Mouse (Mus musculus) left cerebral cortex, adult 18-20 months (tissue): ENCODE results near the gene Plpp3. TPM values are rescaled to one million over a fixed set of nuclear protein-coding genes. Genes with fewer than 3 reads are reported as not detected.

Experiments
- DNase-seq, 2 experiments: peaks; one replicate each; pipeline ENCODE4 v3.0.0; 2021 to 2022; ENCODE audit warnings: low spot score in 2 of 2, mixed read lengths in 1 of 2
- total RNA-seq, 2 experiments: library from RNA; stranded (reverse); gene quantifications; 2 replicates each; pipeline ENCODE4 v1.2.3; 2021

Gene Plpp3
- total RNA-seq, 2 experiments from 2014 or later = 164 to 176 TPM

DNA sequence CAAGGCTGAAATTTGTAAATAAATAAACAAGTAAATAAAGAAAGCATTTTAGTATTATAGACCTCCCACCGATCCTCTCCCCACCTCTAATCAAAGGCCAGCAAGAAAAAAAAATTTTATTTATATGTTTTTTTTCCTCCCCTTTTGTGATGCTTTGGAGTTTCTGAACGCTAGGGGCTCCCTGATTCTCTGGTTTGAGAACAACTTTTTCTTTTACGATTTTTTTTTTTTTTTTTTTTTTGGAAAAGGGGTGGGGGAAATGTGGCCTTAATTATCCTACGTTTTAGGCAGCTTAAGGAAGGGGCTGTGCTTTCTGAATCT lies 232 bp upstream of the Plpp3 start:
- DNase-seq = no peak

DNA sequence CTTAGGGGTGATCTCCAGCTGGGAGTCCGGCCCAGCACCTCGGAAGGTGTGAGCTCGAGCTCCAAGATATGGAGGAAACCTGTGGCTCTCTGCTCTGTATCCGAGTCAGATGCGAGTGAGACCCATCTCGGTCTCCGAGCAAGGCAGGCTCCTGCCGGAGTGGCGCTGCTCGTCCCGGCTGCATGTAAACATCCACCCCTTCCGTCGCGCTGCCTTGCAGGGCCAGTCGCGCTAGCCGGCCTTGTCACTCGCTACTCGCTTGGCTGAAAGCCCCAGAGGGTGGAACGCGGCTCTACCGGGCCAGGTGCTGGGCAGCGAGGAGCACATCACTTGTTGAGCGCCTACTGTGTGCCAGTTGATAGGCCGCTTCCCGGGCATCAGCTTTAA lies 1.0 kb downstream of the Plpp3 start:
- peak; percentile 52 to 64 for DNase-seq

DNA sequence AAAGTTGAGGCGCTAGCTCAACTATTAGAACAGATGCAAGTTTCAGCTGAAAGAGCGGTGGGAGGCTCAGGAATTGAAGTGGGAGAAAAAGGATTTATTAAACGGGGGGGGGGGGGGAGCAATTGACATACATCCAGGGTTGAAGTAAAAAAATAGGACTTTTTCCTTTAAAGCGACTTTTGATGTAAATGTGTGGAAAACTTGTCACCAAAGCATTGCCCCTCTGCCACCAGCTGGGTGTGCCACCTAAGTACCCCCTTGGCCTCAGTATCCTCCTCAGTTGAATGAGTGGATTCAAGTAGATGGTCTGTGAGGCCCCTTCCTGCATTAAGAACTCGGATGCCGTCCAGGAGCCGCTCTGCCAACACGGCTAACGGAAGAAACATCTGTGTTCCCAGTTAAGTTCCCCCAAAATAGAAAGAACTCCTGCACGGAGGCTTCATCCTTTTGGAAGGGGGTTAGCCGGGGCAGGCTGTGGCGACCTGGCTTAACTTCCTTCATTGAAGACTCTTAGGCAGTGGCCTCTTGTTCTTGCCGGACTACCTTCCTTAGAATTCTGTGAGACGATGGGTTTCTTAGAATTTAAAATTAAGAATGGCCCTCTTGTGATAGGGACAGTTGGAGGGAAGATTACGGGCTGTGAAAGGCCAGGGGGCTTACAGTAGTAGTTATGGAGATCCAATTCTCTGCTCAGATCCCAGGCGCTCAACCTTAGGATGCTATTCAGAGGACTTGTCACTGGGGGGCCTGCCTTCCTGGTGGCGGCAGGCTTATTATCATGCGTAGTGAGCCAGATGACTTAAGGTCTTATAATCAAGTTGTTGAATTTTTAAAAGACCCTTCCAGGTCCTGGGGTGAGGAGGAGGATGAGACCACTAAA lies 1.7 kb downstream of the Plpp3 start:
- no peak for DNase-seq

DNA sequence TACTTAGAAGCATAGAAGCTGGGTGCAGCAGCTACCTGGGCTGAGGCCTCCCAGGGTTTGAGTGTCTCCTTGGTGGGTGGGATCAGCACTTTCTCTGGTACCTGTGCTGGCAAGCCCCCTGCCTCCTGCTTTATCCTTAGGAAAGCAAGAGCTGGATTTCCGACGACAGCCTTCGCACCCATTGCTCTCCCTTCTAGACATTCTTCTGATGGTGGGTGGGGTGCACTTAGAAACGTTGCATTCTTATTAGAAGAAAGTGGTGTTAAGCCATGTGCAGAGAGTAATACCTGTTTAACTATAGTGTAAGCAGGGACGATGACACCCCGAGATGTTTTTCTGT lies 2.4 kb downstream of the Plpp3 start:
- no peak for DNase-seq

DNA sequence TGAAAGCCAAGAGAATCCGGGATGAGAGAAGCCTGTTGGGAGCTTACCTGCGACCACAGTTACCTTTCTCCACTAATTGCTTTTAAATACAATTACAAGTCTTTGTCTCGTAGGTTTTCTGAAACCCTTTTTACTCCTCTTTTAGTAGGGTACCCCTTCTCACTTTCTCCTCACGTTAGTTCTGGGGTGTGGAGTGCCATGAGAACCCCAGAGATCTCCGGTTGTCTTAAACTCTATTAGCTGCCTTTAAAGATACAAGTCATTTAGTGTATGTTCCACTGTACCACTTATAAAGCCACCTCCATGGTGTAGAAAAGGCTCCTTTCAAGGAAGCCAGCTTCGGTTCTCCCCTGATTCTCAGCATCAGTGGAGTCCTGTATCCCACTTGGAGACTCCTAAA lies 3.3 kb downstream of the Plpp3 start:
- no peak for DNase-seq

DNA sequence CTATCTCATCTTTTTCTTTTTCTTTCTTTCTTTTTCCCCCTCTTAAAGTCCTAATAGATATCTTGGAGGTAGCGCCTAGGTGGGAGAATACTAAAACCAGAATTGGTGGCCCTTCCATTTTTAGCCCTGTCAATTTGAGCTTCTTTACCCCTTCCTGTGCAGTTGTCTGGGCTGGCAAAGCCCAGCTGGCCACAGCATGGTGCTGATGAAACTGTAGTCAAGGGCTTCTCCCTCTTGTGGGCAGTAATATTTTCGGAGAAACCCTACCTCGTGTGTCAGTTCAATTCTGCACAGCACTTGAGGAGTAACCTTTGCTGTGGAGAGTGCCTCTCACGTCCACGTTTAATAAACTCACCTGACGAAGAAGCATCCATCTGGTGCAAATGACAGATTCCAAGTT lies 4.9 kb downstream of the Plpp3 start:
- no peak for DNase-seq

DNA sequence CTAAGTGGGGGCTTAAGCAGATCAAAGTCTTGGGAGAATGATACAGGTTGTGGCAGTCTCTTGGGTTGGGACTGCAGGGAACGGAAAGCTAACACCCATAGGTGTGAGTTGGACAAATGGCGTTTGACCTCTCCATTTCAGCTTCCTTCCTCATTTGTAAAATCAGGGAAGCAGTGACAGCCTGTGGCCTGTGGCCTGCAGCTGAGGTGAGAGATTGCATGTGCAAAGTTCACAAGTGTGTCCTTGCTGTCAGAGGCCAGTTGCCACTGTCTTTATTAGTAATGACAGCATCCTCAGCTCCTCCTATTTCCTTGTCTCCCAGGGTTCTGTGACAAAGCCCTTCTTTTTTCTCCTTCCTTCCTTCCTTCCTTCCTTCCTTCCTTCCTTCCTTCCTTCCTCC lies 5.5 kb downstream of the Plpp3 start:
- DNase-seq = no peak

DNA sequence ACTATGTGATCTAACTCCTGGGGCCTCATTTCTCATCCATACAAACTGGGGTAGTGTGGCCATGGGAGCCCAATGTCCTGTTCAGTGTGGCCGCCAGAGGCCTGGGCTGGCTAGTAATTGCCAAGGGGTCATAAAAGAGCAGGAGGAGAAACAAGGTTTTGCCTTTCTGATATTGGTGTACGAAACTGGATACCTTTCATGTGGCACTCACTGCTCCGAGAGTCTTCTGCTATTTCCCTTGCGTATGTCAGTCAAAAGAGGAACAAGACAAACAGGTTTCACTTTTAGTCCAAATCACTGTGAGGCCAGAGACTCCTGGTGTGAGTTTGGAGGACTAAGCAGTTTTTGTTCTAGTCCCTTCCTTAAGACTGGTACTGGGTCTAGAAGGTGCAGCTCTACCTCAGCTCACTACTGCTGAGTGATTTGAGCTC lies 6.8 kb downstream of the Plpp3 start:
- no peak for DNase-seq

DNA sequence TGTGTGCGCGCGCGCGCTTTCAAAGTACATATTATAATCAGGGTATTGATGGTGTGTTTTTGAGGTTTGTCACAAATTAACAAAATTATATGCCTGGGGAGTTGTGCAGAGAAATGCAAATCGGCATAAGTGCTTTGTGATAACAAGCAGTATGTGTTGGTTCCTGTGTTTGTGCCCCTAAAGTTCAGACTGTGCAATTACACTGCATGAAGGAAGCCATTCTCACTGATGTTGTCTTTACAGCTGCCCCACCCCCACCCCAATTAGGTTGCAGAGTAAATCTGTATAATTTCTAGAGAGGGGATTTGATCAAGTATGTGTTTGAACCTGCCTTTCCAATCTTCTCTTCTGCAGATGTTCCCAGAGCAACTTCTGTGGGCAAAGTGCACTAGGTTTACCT lies 7.8 kb downstream of the Plpp3 start:
- DNase-seq = no peak

DNA sequence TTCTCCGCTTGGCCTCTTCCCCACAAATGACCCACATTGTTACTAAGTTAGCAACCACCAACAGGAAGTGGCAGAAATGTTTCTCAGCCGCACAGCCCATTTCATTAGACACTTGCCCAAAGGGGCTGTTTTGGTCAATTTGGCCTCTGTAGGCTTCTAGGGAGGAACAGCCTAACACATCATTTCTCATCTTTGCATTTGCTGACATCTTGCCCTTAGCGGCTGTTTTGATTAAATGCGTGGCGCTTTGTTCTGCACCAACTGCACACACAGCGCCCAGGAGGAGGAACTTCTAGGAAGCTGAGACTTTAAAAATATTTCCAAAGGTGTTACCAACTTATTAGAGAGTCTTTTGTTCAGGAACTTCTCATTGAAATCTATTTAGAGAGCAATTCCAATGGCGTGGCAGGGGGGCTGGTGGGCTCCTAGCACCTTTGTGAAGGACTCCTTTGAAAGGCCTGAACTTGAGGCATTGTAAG lies 12.0 kb downstream of the Plpp3 start:
- no peak for DNase-seq

DNA sequence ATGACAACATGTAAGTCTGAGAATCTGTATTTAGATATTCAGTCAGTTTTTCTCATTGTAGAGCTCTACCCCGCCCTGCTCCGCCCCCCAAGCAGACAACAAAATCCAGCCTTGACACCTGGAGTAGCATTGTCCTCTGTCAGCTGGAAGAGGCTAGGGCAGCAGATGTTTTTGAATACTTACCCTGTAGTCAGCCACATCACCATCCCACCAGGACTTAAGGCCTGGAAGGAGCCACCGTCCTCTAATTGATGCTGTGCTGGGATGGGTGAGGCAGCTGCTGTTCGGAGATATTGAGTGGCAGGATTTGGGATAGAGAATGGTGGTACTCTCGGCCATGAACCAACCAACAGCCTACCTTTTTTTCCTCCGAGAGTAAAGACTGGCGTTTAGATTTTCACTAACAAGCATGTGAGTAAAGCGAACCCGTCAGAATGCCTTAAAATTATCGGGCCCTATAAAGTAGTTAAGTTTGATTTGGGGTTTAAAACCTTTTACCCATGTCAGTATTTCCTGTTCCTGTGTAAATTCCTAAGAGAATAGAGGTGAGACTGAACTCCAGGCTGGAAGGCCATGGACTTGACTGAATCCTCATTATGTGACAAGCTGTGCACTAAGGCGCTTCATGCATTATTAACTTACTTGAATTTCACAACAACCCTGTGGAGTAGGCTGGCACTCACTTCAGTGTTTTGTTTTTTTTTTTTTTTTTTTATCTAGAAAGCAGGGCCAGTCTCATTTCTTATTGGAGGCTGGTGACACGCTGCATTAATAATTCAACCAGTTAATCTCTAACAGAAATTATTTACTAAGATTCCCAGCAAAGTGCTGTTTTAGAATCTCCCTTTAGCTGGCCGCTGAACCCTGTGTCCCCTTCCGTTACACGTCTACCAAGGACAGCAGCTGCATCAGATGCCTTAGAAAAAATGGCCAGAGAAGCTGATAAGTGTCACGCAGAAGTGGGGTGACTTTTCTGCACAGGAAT lies 13.0 kb downstream of the Plpp3 start:
- DNase-seq = no peak

DNA sequence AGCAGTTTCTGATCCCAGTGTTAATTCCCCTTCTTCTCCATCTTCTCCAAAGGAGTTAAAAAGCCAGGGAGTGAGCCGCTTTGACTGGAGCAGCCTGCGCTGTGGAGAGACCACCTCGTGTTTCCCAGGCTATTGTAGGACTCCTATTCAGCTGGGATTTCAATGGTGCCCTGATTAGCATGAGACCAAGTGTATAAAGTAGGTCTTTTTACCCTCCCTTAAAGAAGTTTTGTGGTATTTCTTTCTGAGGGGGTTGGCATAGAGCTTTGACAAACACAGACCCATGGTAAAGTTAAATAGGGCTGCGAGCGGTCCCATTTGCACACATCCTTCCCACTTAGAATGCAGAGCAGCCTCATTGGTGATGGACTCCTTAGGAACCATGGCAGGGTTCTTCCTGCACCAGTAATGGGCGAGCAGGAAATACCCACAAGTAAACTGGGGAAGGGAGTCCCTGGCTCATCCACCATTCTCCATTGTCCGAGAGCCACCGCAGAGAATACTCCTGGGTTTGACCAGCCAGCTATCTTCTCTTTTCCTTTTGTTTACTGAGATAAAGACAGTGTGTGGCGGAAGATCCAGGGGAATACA lies 13.8 kb downstream of the Plpp3 start:
- DNase-seq = no peak

DNA sequence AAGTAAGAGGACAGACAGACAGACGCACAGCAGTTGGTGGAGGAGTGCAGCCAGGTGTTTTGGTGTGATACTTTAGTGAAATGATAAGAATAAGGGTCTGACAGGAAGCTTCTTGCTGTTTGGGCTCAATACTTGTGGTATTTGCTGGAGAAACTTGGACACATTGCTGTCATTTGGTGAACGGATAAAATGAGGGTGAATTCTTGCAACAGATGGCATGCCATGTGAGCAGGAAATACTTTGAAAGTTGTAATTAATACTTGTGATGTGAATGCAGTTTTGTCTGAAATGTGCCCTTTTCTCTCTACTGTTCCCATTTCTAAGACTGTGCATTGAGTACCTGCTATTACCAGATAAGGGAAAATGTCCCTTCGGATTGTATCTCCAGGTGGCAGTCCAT lies 14.3 kb downstream of the Plpp3 start:
- no peak for DNase-seq

DNA sequence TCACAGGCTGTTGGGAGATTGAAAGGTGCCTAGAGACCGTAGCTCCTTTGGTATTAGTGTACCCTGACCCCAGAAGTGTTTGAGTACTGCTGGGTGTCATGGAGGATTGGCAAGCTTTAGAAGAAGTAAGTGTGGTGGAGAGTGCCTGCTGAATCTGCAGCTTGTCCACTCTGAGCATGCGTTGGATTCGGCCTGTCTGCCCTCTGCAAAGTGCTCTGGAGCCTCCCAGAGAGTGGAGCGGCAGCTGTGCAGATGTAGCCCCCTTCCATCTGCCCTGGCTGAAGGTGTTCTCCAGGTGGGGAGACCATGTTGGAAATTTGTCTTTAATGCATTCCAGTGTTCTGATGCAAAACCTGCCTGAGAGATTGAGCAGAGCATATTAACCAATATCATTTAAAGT lies 17.6 kb downstream of the Plpp3 start:
- no peak for DNase-seq

DNA sequence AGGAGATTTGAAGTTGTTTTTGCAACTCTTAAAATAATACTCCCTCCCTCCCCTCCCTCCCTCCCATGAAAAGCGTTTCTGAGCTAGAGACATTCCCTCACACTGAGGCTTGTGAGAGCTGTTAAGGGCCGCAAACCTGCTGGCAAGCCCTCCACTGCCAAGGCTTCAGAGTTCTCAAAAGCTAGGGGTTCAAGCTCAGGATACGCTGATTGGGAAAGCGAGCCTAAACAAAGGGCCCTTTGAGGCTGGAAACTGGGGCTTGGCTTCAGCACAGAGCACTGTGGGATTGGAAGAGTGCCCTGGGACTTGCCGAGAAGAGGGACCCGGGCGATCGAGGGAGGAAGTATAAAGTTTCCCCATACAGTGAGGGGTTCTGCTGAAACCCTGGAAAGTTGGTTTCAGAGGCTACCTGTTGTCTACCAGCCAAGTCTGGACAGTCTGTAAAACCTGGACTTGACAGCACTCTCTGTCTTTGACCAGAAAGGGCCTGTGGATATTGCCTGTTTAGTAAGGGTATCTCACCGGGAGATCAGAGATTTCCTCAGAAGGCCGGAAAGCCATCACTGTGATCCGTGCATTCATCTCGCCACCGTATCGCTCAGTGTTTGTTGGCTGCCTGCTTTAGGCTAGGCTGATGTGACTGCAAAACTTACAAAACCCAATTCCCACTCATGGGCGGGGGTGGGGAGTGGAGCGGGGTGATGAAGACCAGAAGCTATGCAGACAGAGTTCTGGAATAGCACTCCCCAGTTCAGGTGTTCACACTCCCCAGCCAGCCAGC lies 18.3 kb downstream of the Plpp3 start:
- DNase-seq = peak; percentile 43 to 49

DNA sequence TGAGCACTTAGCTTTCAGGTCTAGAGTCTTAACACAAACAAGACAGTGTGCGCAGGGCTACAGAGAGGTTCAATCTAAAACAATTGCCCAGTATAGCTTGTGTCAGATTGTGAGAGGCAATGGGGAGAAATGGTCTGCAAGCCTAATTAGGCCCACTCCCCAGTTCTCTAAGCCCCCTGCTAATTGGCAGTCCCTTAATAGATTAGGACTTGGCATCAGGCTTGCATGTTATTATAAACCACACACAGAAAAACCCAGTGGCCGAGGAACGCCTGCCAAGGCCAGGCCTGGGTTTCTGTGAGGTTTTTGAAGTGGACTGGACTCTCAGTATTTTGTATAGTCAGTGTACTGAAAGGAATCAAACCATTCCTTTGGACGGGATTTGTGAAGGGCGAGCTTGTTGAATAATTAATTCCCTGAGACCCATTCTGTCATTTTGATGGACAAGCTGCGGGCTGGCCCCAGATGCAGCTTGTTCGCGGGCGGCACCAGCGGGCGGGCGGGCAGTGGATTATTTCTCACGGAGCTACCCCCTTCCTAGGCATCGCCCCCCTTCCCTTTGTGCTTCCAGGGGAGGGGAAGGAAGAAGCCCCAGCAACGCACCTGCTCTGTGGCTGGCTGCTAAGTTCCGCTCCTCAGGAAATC lies 24.0 kb downstream of the Plpp3 start:
- peak in 1 of 2 experiments; percentile 27 for DNase-seq

DNA sequence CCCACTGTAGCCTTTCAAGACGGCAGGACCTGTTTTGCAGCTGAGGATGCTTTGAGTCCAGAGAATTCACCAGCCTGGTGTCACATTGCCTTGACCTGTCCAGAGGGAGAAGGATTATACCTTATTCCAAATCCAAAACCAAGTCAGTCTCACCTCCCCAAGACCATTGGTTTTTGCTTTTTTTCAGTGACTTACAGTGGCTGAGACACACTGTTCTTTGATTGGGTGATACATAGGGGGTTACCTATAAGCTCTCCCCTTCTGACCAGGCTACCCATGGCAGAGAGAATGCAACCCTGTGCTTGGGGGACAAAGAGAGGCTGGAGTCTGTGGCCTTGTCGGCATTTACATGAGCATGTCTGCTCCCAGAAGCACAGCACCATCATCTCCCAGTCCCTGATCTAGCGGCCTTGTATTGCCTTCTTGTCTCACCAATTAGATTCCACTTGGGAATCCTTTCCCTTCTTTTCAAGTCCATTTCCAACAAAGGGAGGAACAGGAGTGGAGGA lies 24.6 kb downstream of the Plpp3 start:
- DNase-seq = no peak

DNA sequence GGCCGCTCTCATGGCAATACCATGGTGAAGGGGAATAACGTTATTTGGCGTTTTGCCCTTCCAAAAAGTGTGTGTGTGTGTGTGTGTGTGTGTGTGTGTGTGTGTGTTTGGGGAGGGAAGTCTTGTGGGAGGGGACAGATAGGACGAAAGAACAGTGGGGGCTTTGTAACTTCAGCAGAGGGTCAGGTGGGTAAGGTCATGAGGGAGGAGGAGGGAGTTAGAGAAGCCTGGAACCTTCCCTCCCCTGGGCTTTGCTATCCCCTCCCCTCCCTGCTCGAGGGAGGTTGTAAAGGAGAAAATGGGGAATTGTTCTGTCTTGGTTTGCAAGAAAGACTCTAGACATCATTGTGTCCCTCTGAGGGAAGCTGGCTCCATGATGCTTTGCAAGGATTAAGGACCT lies 25.1 kb downstream of the Plpp3 start:
- DNase-seq = no peak

DNA sequence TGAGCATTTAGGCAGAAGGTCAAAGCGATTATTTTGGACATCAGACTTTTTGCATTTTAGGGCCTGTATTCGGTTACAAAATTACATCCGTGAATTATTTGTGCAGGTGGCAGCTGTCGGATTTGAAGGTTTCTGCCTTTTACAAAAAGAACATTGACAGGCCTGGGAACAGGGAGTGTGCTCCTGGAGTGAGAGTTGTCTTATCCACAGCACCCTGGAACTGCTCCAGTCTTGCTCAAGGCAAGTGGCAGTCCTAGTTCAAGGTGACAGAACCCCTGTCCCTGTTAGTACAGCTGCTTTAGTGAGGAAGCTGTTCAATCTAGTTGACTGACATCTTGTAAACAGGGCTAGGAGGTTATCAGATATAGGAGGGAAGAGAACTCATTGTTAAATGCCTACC lies 27.3 kb downstream of the Plpp3 start:
- no peak for DNase-seq

DNA sequence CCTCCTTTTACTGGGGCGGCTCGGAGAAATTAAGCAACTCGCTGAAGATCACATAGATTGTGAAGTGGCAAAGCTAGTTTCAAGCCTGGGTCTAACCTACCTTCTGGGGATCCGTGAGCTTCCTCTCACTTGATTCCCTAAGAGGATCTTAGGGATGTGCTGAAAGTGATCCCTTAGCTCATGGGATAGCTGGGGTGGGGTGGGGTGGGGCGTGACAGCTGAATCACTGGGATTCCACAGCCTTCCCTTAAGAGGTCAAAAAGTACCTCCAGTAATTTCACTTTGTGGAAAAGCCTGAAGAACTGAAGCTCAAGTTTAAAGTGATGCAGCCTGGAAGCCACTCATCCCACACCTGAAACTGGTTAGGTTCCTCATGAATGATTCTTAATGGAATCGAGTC lies 27.8 kb downstream of the Plpp3 start:
- no peak for DNase-seq
